Mouse (Mus musculus) myocyte (in vitro differentiated cells): Measurements from ENCODE around the gene Rapgef3. TPM values are rescaled to one million over a fixed set of nuclear protein-coding genes. Genes with fewer than 3 reads are reported as not detected.

Experiments used
- H3K27me3 ChIP-seq: one replicate; pipeline ENCODE4 v1.6.1; 2011; ENCODE audit not compliant: control insufficient read depth, insufficient read depth, insufficient read length
- H3K36me3 ChIP-seq: one replicate; pipeline ENCODE4 v1.6.1; 2011; ENCODE audit not compliant: control insufficient read depth, insufficient read depth
- H3K4me2 ChIP-seq: one replicate; pipeline ENCODE4 v1.6.1; 2011; ENCODE audit warnings: low read depth, control low read depth
- H3K4me3 ChIP-seq: one replicate; pipeline ENCODE4 v1.5.1; 2011; ENCODE audit warnings: mild to moderate bottlenecking, control low read depth, moderate library complexity
- H3K79me2 ChIP-seq: one replicate; pipeline ENCODE4 v1.6.1; 2011; ENCODE audit not compliant: control insufficient read depth, insufficient read depth
- H3ac ChIP-seq: one replicate; pipeline ENCODE4 v1.6.1; 2011; ENCODE audit not compliant: control insufficient read depth, insufficient read length
- CEBPB ChIP-seq: IDR thresholded peaks from 2 replicates; pipeline ENCODE4 v1.6.1; 2011; ENCODE audit warnings: mild to moderate bottlenecking, moderate library complexity; ENCODE audit not compliant: poor library complexity, insufficient read depth, severe bottlenecking
- E2F4 ChIP-seq: IDR thresholded peaks from one replicate; pipeline ENCODE4 v1.6.1; 2011; ENCODE audit warnings: mild to moderate bottlenecking, control low read depth, moderate library complexity; ENCODE audit not compliant: insufficient read depth
- MAX ChIP-seq: IDR thresholded peaks from one replicate; pipeline ENCODE4 v1.6.1; 2011; ENCODE audit warnings: low read depth, mild to moderate bottlenecking, control low read depth
- MYOD1 ChIP-seq, 3 experiments: IDR thresholded peaks; one replicate each; pipeline ENCODE4 v1.6.1; 2011; ENCODE audit warnings: control low read depth in 2 of 3, low read depth in 2 of 3, mild to moderate bottlenecking in 2 of 3, moderate library complexity in 1 of 3; ENCODE audit not compliant: insufficient read length in 2 of 3, control insufficient read depth in 1 of 3
- MYOG ChIP-seq, 3 experiments: IDR thresholded peaks; one replicate each; pipeline ENCODE4 v1.6.1; 2011; ENCODE audit warnings: control low read depth in 2 of 3, low read depth in 2 of 3, mild to moderate bottlenecking in 2 of 3; ENCODE audit not compliant: insufficient read length in 2 of 3, control insufficient read depth in 1 of 3, insufficient read depth in 1 of 3
- POLR2A ChIP-seq: IDR thresholded peaks from one replicate; pipeline ENCODE4 v1.6.1; 2011; ENCODE audit warnings: low read depth, mild to moderate bottlenecking, control low read depth, moderate library complexity; ENCODE audit not compliant: insufficient read length
- POLR2AphosphoS2 ChIP-seq: IDR thresholded peaks from one replicate; pipeline ENCODE4 v1.6.1; 2011; ENCODE audit warnings: low read depth, control low read depth; ENCODE audit not compliant: insufficient read length
- REST ChIP-seq: IDR thresholded peaks from one replicate; pipeline ENCODE4 v1.6.1; 2011; ENCODE audit warnings: mild to moderate bottlenecking, control low read depth, moderate library complexity; ENCODE audit not compliant: insufficient read depth, insufficient read length
- SRF ChIP-seq: IDR thresholded peaks from one replicate; pipeline ENCODE4 v1.6.1; 2011; ENCODE audit warnings: low read depth; ENCODE audit not compliant: control insufficient read depth, insufficient read length
- TCF12 ChIP-seq: IDR thresholded peaks from one replicate; pipeline ENCODE4 v1.6.1; 2011; ENCODE audit warnings: mild to moderate bottlenecking, control low read depth; ENCODE audit not compliant: poor library complexity, insufficient read depth, severe bottlenecking
- TCF3 ChIP-seq: IDR thresholded peaks from one replicate; pipeline ENCODE4 v1.6.1; 2011; ENCODE audit warnings: low read depth, control low read depth; ENCODE audit not compliant: insufficient read length
- USF1 ChIP-seq: IDR thresholded peaks from one replicate; pipeline ENCODE4 v1.6.1; 2011; ENCODE audit warnings: low read depth, mild to moderate bottlenecking, control low read depth, moderate library complexity
- polyA plus RNA-seq: library from polyadenylated mRNA; unstranded; fragments of >200 nt; fragmentation: generic; extraction: Trizol; gene quantifications from one replicate; pipeline ENCODE4 v1.2.1, GENCODE M21; 2012; ENCODE audit warnings: missing spikeins

The Rapgef3 gene
- polyA plus RNA-seq, 1 experiment, result 1.2 TPM

GRCm38 (mm10) chr15:97813452-97814204, 45.9 kb upstream of the Rapgef3 start:
- no peak for TF ChIP-seq MAX
- TF ChIP-seq REST, result no peak
- peak in 1 of 3 experiments; percentile 22 for TF ChIP-seq MYOG (IDR thresholded peaks at IDR 0.05; ENCODE audit: control insufficient read depth in 1 of 3, insufficient read depth in 1 of 3, insufficient read length in 2 of 3, low read depth in 2 of 3)
- TF ChIP-seq SRF, result no peak
- Histone ChIP-seq H3K4me2 (peak overlapping the region; percentile 19), H3ac (no peak overlapping the region), H3K4me3 (no peak overlapping the region), H3K79me2 (peaks cover 15% of the 10 kb centered on the region), H3K36me3 (no peaks in the 10 kb centered on the region), H3K27me3 (no peaks in the 10 kb centered on the region)

GRCm38 (mm10) chr15:97812875-97813274, 45.1 kb upstream of the Rapgef3 start:
- Histone ChIP-seq H3K36me3 (no peaks in the 10 kb centered on the region), H3K4me2 (peak overlapping the region; percentile 57), H3K4me3 (no peak overlapping the region), H3K27me3 (no peaks in the 10 kb centered on the region), H3ac (no peak overlapping the region), H3K79me2 (peaks cover 15% of the 10 kb centered on the region)
- TF ChIP-seq REST, result no peak
- no peak for TF ChIP-seq USF1
- TF ChIP-seq TCF3, result no peak
- TF ChIP-seq POLR2AphosphoS2, result no peak
- no peak for TF ChIP-seq MAX
- no peak for TF ChIP-seq MYOG (IDR thresholded peaks at IDR 0.05; ENCODE audit: control insufficient read depth in 1 of 3, insufficient read depth in 1 of 3, insufficient read length in 2 of 3, low read depth in 2 of 3)
- TF ChIP-seq POLR2A, result no peak
- no peak for TF ChIP-seq MYOD1 (IDR thresholded peaks at IDR 0.05; ENCODE audit: control insufficient read depth in 1 of 3, insufficient read length in 2 of 3, low read depth in 2 of 3)
- TF ChIP-seq TCF12, result no peak
- TF ChIP-seq CEBPB, result no peak
- TF ChIP-seq E2F4, result no peak

GRCm38 (mm10) chr15:97812126-97812525, 44.4 kb upstream of the Rapgef3 start:
- Histone ChIP-seq H3ac (no peak overlapping the region), H3K4me3 (no peak overlapping the region), H3K36me3 (peaks cover 2% of the 10 kb centered on the region), H3K27me3 (no peaks in the 10 kb centered on the region), H3K4me2 (peak overlapping the region; percentile 73), H3K79me2 (peaks cover 9% of the 10 kb centered on the region)
- TF ChIP-seq USF1, result no peak
- TF ChIP-seq TCF12, result peak; percentile 95
- TF ChIP-seq E2F4, result no peak
- peak; percentile 61 for TF ChIP-seq SRF
- peak; percentile 19 to 97 (median 96) for TF ChIP-seq MYOD1 (IDR thresholded peaks at IDR 0.05; ENCODE audit: control insufficient read depth in 1 of 3, insufficient read length in 2 of 3, low read depth in 2 of 3)
- TF ChIP-seq TCF3, result peak; percentile 96
- peak; percentile 41 for TF ChIP-seq POLR2A
- no peak for TF ChIP-seq CEBPB
- TF ChIP-seq MYOG (IDR thresholded peaks at IDR 0.05; ENCODE audit: control insufficient read depth in 1 of 3, insufficient read depth in 1 of 3, insufficient read length in 2 of 3, low read depth in 2 of 3), result peak; percentile 95 to 99 (median 98)
- TF ChIP-seq MAX, result no peak

- TF ChIP-seq POLR2AphosphoS2 (no peak), MYOG (IDR thresholded peaks at IDR 0.05; ENCODE audit: control insufficient read depth in 1 of 3, insufficient read depth in 1 of 3, insufficient read length in 2 of 3, low read depth in 2 of 3) (no peak), TCF3 (no peak), SRF (no peak), USF1 (no peak), POLR2A (no peak), REST (no peak), MAX (no peak), CEBPB (no peak), E2F4 (no peak), MYOD1 (IDR thresholded peaks at IDR 0.05; ENCODE audit: control insufficient read depth in 1 of 3, insufficient read length in 2 of 3, low read depth in 2 of 3) (no peak), TCF12 (no peak)
- Histone ChIP-seq H3K4me2 (peak overlapping the region; percentile 73), H3K79me2 (peaks cover 9% of the 10 kb centered on the region), H3K4me3 (no peak overlapping the region), H3K27me3 (no peaks in the 10 kb centered on the region), H3K36me3 (peaks cover 4% of the 10 kb centered on the region), H3ac (no peak overlapping the region)
Observed at GRCm38 (mm10) chr15:97811307-97811706, 43.5 kb upstream of the Rapgef3 start.

GRCm38 (mm10) chr15:97810399-97810798, 42.6 kb upstream of the Rapgef3 start:
- no peak for TF ChIP-seq TCF3
- no peak for TF ChIP-seq E2F4
- no peak for TF ChIP-seq REST
- TF ChIP-seq MYOD1 (IDR thresholded peaks at IDR 0.05; ENCODE audit: control insufficient read depth in 1 of 3, insufficient read length in 2 of 3, low read depth in 2 of 3), result peak in 1 of 3 experiments; percentile 4
- TF ChIP-seq USF1, result no peak
- no peak for TF ChIP-seq TCF12
- TF ChIP-seq MAX, result no peak
- TF ChIP-seq POLR2AphosphoS2, result no peak
- no peak for TF ChIP-seq CEBPB
- Histone ChIP-seq H3ac (no peak overlapping the region), H3K4me3 (no peak overlapping the region), H3K4me2 (no peak overlapping the region), H3K27me3 (no peaks in the 10 kb centered on the region), H3K36me3 (peaks cover 4% of the 10 kb centered on the region), H3K79me2 (peaks cover under 1% of the 10 kb centered on the region)
